Mouse (Mus musculus) lung, postnatal 10 days (tissue): ENCODE data around the gene Polr1d.

ENCODE experiments used
- DNase-seq: peaks from one replicate; pipeline ENCODE4 v3.0.0; 2021

The Polr1d gene

GRCm38 (mm10) chr5:147154806-147155371 lies 78.0 kb downstream of the Polr1d start:
- no peak for DNase-seq

- DNase-seq: no peak
Measured at GRCm38 (mm10) chr5:147155449-147156133, 78.7 kb downstream of the Polr1d start.

GRCm38 (mm10) chr5:147156376-147156775 lies 79.5 kb downstream of the Polr1d start:
- no peak for DNase-seq

GRCm38 (mm10) chr5:147157441-147157840 lies 80.6 kb downstream of the Polr1d start:
- no peak for DNase-seq

- no peak for DNase-seq
Measured at GRCm38 (mm10) chr5:147159320-147159719, 82.5 kb downstream of the Polr1d start.

GRCm38 (mm10) chr5:147159792-147160191 lies 82.9 kb downstream of the Polr1d start:
- no peak for DNase-seq
